Mouse (Mus musculus) spleen, adult 18-20 months (tissue): ENCODE measurements at regions not wholly inside any gene's neighbourhood (a gene's known extent, or its start where the extent isn't known, plus 50 kb on each side); places are given as distances from the start of the nearest gene placed in this dataset.
"Not testable (repeated sequence)": the region's sequence is repeated elsewhere in the genome, so short reads cannot be mapped to it uniquely, and the experiment has no call there.

Experiments
- DNase-seq, 2 experiments: peaks; one replicate each; pipeline ENCODE4 v3.0.0; 2022; ENCODE audit warnings: mixed read lengths in 2 of 2

DNA sequence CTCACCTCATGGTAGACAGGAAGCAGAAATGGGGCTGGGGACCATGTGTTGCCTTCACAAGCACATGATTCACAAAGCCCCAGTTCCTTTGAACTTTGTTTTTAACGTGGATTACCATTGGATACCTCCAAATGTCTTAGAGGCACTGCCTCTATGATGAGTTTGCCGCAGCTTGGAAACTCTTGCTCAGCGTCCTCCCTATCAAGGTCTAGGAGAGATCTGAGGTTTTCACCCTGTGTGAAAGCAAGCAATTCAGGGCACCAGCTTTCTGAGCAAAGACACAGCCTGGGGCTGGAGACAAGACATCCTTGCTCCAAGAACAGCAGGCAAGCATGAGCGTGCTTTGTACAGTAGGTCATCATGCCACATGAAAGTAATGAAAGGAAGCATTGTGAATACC, 93.6 kb upstream of the Ifngr1 start:
- DNase-seq, result no peak

DNA sequence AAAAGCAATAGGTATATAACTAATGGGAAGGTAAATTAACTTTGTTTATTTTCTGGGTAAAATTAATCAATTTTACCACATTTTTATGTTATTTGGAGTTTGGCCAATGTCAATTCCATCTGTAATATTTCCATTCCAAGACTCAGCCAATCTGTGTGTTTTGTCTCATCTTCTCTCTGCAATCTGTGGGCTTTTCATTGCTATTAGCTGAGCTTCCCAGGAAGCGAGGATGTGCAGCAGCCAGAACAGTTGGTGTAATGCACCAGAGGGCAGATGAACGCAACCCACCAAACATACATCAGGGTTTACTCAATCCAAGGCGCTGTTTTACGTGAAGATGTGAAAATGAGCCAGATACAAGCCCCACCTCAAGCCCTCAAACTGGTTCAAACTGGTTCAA, 88.9 kb upstream of the Ifngr1 start:
- no peak for DNase-seq

DNA sequence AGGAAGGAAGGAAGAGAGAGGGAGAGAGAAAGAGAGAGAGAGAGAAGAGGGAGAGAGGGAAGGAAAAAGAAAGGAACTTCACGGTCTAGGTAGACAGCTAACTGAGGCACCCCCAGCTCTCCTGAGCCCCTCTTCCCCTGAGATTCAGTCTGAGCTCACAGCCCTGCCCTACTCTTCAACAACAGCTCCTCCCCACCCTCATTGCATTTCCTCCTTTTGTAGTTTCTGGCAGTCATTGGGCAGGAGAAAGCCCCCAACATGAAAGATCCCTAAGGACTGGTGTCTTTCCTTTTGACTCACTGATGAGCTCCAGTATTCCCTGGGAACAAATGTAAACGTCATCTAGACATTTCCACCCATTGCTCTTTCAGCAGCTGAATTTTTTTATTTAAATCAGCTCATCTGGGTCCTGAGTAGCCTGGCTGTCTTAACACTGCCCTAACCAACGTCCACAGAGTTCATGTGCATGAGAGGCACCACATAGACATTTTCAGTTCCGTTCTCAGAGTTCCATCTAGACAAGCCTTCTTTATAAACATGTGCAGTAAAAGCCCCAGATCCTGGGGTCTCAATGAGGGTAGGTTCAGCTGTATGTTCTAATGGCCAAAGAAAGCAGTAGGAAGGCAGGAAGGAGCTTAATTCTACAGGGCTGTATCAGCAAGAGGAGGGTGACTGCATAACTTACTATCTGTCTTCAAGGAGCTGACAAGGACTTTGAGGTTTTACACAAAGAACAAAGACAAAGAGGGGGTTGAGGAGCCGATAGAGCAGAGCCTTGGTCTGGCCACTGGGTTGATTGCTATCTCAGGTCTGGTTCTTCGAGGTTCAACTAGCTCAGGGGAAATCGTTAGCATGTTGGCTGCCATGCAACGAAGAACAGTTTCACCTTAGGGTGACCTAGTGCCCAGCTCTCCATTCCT, 87.6 kb upstream of the Ifngr1 start:
- no peak for DNase-seq

DNA sequence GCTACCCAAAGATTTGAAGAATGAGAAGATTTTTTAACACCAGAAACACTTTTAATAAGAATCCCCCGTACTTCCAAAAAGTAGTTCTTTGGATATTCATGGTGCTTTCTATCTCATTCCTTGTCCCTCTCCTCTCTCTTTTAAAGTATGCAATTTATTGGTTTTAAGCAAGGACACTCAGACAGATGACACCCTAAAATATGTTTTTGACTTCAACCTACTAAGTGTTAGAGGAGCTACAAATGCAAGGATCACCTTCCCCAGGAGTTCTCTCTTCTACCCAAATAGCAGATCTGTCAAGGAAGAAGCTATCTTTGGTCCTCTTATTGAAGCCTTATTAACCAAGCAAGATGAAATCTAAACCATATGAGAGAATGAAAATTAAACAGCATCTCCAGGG, 86.6 kb upstream of the Ifngr1 start:
- no peak for DNase-seq

DNA sequence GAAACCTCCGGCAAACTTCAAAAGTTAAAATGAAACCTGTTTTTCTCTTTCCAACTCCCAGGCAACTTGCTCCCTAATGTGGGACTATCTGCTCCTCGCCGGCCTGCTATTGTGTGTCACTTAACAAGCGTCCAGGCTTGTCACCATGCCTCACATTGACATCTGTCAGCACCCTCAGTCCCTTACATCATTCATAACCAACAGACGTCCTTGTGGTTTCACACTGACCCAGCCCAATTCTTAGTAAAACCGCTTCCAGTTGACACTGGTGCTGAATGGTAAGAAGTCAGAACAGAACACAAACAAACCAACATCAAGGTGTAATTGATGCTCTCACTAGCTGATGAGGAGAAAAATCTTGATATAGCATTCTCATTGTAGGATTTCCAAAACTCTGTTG, 85.8 kb upstream of the Ifngr1 start:
- no peak for DNase-seq

DNA sequence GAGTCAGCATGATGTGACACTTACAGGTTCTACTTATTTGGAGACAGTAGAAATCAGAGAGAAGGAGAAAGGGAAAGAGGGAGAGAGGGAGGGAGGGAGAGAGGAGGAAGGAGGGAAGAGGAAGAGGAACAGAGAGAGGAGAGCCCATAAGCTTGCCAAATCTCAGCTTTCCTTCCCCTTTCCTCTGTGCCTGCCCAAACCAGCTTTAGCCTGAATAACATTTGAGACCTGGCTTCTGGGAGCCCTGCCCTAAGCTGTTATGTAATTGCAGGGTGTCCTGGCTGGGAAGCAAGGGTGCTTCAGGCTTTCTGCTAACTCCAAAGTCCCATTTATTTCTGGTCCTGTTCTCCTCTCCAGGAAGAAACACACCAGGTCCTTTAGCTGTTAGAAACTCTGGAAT, 85.3 kb upstream of the Ifngr1 start:
- DNase-seq, result no peak

DNA sequence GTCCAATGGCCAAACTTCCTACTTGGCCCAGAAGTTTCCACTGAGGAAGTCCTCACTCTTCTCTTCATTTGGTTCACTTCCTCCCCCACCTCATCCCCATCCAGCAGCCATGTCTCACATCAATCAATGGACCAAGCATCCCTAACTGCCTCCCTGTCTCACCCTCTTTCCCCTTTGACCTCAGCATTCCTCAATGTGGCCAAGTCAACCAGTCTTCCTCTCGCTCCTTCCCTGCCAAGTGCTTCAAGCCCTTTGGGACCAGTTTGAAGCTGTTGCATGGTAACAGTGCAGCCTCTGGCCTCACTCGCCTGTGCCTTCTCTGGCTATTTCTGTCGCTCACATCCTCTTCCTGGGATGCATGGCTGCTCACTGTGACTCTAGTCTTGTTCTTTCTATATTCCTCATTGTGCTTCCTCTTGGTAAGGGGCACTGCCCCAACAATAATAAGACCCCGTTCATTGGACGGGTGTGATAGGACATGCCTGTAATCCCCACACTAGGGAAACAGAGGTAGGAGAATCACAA, 83.5 kb upstream of the Ifngr1 start:
- peak in 1 of 2 experiments; percentile 33 for DNase-seq

DNA sequence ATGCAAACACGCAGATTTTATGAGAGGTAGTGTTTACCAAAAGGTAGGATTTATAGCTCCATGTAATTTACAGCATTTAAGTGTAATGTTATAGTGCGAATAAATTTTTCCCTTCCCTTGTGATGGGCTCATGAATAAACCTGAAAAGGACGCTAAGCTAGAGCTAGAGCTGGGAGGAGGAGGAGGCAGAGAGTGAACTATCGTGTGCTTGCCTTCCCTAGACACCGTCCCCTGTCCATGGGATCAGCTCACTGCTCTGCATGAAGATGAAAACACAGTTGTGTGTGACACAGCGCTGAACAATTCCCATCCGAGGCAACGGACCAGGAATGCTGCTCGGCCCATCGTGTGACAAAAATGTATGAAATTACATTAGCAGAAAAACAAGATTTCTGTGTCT, 81.7 kb upstream of the Ifngr1 start:
- no peak for DNase-seq

DNA sequence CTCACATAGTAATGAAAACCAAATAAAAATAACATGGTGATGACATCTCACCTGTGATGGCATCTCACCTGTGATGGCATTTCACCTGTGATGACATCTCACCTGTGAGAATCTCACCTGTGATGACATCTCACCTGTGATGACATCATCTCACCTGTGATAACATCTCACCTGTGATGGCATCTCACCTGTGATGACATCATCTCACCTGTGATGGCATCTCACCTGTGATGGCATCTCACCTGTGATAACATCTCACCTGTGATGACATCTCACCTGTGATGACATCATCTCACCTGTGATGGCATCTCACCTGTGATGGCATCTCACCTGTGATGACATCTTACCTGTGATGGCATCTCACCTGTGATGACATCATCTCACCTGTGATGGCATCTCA, 77.4 kb upstream of the Ifngr1 start:
- not testable (repeated sequence) for DNase-seq

DNA sequence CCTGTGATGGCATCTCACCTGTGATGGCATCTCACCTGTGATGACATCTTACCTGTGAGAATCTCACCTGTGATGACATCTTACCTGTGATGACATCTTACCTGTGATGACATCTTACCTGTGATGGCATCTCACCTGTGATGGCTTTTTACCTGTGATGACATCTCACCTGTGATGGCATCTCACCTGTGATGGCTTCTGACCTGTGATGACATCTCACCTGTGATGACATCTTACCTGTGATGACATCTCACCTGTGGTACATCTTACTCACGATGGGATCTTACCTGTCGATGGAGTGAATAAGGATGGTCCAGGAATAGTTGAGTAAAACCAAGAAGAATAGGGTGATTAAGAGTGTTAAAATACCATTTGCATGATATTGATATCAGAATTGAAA, 76.9 kb upstream of the Ifngr1 start:
- no peak for DNase-seq

DNA sequence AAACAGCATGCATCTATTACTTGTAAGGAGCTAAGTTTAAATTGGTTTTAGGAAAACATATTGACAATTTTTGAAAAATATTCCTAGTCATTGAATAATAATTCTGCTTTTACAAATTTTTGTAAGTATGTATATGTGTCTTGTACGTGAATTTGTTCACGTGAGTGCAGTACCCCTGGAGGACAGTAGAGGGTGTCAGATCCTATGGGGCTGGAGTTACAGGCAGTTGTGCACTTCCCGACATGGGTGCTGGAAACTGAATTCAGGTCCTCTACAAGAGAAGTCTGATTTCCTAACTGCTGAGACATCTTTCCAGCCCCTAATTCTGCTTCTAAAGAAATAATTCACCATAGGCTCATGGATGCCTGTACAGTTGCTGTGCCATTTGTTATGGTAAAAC, 75.7 kb upstream of the Ifngr1 start:
- no peak for DNase-seq

DNA sequence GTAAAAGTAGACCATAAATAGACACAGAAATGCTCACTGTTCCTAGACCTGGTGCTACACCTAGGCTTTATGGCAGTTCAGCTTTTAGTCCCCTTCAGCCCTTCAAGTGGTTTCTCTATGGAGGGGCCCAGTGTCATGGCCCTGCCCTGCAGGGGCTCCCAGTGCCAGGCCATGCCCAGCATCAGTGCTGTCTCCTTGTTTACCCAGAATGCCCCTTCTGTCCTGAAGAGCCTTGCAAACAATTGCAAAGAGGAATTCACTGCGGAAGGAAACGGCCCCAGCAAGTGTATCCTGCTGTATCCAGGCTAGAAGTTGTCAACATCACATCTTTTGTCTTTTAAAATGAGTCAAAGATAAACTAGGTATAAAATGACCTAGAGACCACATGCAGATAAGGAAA, 74.7 kb upstream of the Ifngr1 start:
- no peak for DNase-seq

DNA sequence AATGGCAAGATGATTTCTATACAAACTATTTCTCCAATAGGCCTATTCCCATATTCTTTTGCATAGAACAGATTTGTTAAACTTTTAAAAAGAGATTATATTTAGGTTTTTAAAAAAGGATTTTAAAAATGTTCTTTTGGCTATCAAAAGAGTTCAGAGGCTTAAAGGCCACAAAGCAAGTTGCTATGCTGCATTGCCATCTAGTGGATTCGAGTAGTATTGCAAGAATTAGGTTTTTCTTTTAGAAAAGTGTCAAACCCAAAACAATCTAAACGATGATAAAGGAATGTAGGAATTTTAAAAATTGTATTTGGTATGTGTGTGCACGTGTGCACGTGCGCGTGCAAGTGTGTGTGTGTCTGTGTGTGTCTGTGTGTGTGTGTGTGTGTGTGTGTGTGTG, 73.0 kb upstream of the Ifngr1 start:
- no peak for DNase-seq

DNA sequence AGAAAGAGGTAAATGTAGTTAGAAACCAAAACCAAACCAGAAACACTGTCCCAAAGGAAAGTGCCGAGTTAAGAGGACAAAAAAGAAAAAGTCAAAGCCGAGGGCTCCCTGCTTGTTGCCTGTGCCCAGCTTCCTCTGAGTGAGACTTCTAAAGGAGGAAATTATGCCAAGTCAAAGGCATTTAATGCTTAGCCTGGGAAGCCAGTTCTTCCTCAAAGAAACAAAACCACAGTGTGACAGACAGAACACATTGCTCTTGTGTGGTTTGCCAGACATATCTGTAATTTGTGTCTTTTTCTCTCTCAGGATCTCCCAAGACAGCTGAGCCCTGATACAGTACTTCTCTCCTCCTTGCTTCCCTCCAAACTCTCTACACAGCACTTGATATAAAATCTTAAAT, 69.6 kb upstream of the Ifngr1 start:
- DNase-seq, result no peak

DNA sequence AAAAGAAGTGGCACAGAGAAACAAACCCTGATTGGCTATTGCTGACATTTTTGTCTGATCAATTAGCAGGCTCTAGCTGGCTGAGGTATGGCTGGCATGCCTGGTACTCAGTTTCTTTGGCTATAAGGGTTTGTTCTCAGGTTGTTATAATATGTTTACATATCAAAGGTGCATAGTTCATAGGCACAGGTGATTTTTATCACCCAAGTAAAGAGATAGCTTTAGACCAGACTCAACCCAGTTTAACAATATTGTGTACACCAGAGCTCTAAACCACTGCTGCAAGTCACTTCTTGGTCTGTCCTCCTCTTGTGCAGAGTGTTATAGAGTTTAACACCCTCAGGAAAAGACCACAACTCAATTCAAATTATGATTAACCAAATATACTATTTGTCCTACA, 65.8 kb upstream of the Ifngr1 start:
- DNase-seq, result no peak

DNA sequence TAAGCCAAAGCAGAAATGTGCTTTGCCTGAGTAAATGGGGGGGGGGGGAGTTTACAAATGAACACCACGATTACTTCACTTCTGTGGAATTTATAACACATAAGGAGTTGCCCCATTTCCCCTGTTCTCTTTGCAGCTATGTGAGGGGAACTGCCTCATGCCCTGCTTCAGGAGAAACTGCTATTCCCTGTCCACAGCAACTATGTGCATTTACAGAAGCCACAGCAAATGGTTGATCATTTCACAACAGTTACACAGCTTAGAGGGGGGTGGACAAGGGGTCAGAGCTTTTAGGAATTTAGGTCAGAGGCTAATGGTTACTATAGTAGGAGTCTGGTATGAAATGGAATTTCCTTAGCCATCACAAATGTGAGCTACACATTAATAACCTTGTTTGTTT, 65.4 kb upstream of the Ifngr1 start:
- no peak for DNase-seq

DNA sequence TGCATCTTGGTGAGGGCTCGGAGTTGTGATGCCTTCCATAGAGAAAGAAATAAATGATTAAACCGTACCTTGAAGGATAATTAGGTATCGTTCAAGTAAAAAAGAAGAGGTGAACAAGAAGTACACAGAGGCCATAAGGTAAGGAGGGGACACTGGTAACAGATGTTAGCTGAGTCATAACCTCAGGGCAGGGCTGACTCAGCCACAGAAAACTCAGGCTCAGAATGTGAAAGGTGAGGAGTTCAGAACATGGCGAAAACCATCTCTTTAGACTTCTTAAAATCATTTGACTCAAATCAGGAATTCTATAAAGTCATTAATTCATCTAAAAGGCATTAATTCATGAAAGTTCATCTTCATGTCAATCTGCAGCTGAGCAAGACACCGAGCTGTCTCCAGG, 62.1 kb upstream of the Ifngr1 start:
- DNase-seq, result no peak

DNA sequence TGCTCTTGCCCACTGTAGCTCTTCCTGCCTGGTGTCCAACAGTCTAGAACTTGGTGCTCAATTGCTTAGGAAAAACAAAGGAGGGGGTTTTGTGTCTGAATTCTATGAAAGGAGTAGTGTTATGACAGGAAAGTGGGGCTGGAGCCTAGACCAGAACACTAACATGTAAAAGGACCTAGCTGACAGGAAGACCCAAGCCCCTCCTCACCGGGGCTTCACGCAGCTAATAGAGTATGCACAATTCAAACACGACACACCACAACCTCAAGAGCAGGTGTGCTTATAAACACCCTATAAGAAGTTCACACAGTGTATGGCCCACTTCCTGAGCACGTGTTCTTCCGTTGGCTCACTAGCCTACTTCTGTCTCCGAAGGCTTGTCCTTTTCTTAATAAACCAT, 61.7 kb upstream of the Ifngr1 start:
- DNase-seq, result no peak

DNA sequence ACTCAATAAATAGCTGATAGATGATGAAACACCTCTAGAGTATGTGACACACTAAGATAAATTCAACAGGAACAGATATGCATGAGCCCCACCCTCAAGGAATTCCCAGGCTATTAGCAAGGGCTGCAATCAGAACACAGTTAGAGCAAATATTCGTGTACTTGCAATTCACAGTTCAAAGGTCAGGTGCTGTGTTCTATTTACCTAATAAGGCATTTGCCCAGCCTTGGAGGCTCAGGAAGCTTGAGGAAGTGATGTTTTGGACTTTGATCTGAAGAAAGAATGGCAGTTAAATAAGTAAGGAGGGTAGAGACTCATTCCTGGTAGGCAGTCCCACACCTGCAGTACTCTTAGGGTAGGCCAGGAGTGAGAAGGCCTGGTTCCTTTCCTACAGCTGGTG, 60.3 kb upstream of the Ifngr1 start:
- DNase-seq, result no peak

DNA sequence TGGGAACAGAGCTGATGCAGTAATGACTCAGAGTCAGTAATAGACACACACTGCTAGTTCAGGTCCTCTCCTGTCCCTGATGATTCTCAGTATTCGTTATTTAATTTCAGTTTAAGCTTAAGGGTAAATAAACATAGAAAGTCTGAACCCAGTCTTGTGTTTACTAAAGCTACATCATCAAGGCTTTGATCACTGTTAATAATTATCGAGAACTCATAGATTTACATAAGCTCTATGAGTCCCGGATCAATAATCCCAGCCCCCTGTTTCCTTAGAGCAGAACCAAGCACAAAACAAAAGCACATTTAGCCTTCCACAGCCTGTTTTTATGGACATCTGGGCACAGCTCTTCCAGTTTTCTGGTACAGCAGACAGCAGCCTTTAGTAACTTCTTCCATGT, 59.0 kb upstream of the Ifngr1 start:
- no peak for DNase-seq

DNA sequence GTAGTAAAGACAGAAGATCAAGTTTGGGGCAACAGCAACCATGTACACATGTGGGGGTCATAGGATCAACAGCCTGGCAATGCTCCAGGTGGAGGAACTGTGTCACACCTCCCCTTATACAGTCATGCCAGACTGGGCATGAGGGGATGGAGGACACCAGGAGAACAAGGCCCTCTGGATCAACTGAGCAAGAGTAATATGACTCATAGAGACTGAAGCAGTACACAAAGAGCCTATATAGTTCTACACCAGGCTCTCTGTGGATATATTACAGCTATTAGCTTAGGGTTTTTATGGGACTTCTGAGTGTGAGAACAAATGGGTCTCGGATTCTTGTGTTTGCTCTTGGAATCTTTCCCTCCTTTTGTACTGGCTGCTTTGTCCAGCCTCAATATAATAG, 57.9 kb upstream of the Ifngr1 start:
- no peak for DNase-seq
